Mouse (Mus musculus) spleen, postnatal 36 days (tissue): ENCODE results near the gene Hrh1.
A peak's percentile ranks its signal among the peaks of the same experiment; 100 is the strongest.

Source experiments
- DNase-seq, 2 experiments: peaks; one replicate each; pipeline ENCODE4 v3.0.0; 2022; ENCODE audit warnings: low spot score in 2 of 2, mixed read lengths in 1 of 2

Hrh1 gene

DNA sequence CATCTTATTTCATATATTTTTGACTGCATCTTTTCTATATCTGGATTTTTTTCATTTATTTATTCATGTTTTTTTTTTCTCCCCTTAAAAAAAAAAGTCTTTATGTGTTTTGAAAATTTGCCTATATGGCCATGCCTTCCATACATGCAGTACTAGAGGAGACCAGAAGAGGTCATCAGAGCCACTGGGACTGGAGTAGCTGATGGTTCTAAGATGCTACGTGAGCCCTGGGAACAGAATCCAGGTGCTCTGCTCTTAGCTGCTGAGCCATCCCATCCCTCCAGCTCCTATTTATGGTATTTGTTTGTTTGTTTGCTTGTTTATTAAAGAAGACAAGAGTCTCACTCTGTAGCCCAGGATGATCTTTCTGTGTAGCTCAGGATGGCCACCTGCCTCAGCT, 8.9 kb downstream of the Hrh1 start:
- DNase-seq, result no peak

DNA sequence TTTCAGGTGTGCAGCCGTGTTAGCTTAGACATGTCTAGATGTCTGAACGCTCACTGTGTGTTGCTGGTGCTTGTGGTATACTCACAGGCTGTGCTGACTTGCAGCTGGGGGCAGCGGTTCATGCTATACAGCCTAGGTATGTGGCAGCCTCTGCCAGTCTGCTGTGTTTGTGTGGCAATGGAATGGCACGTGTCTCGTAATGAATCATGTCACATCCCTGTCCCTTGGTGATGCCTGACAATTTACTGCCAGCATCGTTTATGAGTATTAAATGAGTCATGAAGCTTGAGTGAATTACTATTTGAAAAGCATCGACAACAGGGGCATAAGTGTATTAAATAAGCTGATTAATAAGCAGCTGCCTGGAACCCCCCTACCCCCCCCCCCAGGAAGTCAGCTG, 9.3 kb downstream of the Hrh1 start:
- DNase-seq, result no peak

DNA sequence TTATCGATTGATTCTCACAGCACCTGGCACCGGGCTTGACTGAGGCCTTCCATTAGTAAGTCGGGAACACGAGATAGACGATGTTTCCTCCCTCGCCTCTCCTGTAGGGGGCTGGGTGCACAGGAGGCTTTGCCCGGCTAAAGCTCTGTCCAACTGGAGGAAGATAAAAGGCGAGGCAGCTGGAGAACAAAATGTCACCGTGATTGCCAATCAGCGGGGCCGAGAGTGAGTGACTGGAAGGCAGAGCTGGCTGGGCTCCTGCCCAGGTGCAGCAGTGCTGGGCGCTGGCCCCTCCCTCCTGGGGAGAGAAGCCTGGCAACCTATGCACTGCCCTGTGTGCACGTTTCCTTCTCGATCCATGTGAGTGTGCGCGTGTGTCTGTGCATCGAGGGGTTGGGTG, 10.5 kb downstream of the Hrh1 start:
- DNase-seq, result no peak

DNA sequence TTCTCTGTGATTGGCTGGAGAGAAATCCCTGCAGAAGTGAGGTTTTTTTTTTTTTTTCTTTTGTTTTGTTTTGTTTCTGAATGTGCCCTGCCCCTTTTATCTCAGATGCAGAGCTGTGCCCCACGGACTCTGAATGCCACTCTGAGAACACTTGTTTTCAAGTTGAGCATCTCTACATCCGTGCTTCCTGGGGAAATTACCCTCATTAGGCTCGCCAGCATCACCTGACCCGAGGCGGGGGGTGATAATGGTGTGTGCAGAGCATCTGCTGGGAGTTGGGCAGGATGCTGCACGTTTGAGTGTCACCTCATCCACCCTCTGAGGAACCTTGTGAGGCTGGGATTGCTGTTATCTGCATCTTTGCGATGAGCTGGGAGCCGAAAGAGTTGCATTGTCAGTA, 14.2 kb downstream of the Hrh1 start:
- DNase-seq, result no peak

DNA sequence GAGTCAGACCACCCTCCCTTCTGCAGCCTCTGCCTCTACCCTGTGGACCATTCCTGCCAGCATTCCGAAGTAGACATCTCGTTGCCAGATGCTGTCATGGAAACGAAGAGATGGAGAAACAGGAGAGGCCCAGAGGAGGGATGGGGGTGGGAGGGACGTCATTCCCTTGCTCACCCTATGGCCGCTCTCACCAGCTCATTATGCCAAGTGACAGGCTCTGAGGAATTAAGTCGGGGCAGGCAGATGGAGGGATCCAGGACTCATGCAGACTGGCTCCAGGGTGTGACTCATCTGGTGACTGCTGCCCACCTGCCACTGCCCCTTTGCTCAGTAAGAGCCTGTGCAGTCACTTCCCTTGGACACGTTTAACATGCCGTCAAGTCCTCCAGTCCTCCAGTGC, 16.8 kb downstream of the Hrh1 start:
- DNase-seq, result no peak

DNA sequence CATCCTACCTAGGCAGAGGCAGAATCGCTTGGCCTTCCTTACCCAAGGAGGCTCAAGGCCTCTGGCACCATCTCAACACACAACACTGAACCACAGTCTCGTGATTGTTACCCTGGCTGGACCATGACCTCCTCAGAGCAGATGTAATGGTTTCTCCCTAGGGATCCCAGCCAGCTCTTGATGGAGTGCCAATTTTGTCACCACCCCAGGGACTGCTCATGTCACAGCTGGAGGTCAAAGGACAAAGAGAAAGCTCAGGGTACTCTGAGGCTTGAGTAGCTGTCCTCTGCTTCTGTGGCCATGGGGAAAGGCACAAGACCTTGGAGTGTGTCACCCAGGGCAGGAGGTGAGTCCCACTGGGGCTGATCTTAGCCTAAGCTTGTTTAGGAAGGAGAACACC, 20.3 kb downstream of the Hrh1 start:
- no peak for DNase-seq

DNA sequence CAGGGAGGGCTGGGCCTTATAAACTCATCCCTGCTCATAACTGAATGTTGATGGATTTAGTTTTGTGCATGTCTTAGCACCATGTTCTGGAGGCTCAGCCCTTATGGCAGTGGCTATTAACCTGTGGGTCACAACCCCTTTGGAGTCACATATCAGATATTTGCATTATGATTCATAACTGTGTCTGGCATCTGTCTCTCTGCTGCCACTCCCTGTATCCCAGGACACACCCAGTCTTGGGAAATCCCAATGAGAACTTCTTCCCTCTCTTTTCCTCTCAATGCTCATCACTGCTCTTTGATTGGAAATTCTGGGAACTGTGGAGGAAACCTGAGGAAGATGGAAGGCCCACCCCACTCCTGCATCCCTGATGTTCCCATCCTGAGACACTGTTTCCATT, 23.3 kb downstream of the Hrh1 start:
- no peak for DNase-seq

DNA sequence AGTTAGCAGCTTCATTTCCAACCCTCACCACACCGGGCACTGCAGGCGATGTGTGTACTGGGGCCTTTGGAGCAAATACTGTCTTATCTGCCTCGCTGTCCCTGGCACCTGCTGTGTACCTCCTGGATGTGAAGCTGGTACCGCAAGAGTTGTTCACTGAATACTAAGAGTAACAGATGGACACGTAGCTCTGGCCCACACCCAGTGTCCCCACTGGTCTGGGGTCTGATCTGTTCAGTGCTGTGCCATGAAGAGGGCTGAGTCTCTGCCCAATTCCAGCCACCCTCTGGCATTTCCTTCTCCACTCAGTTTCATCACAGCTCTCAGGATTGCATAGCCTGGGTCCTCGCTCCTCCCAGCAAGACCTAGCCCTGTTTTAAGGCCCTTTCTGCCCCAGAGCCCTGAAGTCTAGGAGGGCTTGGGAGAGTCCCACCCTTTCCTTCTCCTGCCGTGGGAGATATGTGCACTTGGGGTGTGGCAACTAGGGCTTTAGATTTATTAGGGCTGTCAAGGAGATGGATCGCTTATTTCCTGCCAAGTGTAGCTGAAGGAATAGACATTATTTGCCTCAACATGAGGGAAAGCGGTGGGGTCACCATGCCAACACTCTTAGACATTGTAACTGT, 25.4 kb downstream of the Hrh1 start:
- no peak for DNase-seq

DNA sequence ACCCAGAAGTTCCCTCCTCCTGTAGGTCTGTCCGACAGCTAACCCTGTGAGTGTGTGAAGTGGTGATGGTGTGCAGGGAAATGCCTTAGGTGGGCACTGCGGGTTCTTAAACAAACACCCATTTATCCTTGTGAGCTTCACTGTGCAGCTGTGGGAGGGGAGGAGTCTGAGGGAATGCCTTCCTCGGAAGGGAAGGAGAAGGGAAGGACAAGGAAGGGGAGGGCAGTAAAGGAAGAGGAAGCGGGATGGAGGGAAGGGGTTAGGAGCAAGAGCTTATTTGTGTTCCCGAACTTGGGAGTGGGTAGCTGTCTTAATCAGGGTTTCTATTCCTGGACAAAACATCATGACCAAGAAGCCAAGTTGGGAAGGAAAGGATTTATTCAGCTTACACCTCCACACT, 27.6 kb downstream of the Hrh1 start:
- DNase-seq, result no peak

DNA sequence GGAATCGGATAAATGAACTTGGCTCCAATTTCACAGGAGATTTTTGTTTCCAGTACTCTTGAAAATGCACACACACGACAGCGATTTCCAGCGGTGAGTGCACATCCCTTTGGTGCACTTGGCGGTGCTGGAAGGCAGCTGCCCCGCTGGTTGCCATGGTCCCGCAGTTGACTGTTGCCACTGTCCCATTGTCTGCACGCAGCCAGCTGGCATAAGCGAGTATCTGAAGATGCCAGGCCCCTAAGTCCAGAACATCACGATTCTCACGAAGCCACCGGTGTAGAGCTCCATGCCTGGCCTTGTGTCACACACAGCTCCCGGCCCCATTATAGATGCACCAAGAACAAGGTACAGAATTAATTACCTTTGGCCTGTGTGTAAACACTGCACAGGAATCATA, 29.9 kb downstream of the Hrh1 start:
- no peak for DNase-seq

DNA sequence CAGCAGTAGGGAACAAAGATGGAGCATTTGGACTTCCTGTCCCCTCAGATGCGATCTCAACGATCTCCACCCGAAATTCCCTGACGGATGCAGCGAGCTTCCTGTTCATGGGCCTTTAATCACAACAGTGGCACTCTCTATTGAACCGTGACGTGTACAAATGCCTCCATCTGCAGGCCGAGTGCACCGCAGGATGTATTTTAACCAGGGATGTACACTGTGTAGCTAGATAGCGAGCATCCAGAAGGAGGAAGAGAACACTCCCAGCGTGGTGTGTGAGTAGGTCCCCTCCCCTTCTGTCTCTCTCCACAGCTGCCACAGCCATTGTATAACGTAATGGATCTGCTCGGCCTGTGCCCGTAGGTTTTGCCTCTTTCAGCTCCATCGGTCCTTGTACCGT, 31.1 kb downstream of the Hrh1 start:
- DNase-seq, result no peak

DNA sequence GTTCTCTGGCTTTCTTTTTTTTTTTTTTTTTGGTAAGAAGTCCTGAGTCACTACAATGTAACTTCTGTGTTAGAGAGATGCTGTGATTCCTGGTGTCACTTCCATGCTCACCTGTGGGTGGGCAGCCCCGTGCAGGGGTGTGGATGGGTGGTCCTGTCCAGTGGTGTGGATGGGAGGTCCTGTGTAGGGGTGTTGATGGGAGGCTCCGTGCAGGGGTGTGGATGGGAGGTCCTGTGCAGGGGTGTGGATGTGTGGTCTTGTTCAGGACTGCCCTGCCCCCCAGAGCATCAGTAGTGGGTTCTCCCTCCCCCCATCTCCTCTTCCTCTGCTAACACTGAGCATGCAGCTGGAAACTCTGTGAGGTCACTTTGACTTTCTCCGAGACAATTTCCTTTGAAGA, 34.9 kb downstream of the Hrh1 start:
- no peak for DNase-seq

DNA sequence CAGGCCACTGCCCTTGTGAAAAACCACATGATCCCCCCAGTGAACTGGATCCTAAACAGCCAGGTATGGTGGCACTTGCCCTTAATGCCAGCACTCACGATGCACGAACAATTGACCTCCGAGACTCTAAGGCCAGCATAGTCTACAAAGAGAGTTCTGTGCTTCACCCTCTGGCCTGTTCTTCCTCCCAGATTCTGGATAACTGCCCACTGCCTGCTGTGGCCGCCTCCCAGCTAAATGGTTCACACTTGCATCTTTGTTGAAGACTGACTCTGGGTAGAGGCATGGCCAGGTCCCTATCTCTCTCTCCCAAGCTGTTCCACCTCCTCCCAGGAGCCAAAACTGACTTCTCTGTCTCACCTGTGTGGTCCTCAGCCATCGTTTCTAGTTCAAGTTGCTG, 36.8 kb downstream of the Hrh1 start:
- no peak for DNase-seq

DNA sequence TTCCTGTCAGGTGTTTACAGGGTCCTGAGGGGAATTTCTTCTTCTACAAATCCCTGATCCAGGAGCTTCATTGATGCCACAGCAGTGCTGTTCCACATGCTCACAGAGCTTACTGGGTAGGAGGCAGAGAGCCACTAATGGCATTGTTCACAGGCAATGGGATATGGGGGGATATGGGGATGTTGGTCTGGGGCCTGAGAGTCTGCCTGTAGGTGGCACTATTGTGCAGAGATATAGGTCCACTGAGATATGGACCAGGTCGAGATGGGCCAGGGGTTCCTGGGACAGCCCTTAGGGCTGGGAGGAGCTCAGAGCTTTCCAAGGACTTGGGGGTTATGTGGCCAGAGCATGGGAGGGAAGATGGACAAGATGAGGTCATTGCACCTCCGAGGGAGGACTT, 42.6 kb downstream of the Hrh1 start:
- DNase-seq, result no peak

DNA sequence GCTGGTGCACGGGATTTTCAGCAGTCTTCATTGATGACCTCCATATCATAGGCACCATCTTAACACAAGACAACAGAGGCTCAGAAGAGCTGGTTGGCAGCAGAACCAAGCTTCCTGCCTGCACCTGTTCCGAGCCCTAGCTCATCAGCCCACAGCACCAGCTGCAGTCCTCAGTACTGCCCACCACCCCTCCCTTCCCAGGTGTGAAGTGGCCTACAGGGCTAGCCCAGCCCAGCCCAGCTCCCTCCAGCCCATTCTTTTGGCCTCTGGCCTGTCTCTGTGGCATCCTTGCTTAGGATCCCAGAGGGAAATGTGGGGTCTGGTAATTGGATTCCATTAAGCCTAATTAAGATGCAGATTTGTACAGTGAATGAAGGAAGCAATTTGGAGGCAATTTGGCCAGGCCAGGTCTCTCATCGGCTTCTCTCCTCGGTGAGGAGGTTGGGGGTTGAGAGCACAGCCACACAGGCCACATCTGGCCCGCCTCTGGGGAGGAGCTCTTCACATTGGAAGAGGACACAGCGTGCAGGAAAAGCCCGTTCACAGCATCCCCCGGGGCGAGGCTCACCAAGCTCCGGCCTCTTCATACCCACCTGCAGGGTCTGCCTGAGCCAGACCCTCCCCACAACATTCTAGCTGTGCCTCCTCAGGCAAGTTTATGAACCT, 43.2 kb downstream of the Hrh1 start:
- no peak for DNase-seq

DNA sequence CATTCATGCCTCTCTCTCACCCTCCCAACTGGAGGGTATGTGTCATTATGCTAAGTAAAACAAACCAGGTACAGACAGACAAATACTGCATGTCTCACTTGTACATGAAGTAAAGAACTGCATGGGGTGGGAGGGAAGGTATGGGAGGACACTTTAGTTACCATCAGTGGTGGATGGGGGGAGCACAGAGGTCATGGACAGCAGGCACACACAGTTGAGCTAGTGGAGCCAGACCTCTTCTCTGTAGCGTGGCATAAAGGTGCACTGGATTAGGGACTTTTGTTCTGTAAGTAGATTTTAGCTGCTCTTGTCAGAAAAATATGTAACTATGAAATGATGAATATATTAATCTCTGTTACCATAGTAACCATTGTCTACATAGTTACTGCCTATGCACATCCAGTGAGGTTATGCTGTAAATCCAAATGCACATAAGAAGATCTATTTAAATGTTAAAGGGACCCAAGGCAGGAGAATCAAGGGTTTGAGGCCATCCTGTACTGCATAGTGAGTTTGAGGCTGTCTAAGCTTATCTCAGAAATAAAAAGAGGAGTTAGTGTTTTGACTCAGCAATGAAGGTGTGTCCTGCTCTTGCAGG, 46.6 kb downstream of the Hrh1 start:
- no peak for DNase-seq

DNA sequence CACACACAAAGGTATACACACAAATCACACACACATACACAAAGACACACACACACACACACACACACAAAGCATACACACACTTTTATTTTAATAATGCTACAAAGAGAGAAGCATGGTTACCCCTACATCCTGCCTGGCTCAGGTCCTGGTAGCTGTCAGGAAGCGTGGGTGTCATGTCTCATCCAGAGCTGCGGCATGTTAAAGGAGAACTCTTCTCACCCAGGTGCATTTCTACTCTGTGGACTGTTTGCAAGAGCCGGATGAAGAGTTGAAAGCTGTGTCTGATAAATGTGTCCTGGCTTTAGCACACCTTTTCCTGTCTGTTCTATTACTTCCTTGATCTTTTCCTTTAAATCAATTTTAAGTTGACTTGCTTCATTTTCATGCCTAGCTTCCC, 47.2 kb downstream of the Hrh1 start:
- DNase-seq, result peak in 1 of 2 experiments; percentile 3

DNA sequence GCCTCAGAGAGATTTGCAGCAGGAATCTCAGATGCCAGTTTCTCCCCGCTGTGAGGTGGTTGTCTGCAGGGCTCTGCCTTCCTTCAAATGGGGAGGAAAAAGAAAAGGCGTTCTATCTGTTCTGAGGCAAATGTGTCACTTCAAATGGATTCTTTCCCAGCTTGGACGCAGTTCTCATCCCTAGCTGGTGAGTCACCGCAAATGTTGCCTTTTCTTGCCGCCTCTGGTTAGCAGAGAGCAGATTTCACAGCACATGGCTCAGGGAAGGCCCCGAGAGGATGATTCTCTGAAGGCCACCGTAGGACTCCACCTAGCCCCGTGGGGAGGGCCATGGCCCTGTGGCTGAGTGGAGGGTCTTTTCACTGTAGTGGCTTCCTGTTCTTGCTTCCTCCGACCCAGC, 51.2 kb downstream of the Hrh1 start:
- DNase-seq, result no peak

DNA sequence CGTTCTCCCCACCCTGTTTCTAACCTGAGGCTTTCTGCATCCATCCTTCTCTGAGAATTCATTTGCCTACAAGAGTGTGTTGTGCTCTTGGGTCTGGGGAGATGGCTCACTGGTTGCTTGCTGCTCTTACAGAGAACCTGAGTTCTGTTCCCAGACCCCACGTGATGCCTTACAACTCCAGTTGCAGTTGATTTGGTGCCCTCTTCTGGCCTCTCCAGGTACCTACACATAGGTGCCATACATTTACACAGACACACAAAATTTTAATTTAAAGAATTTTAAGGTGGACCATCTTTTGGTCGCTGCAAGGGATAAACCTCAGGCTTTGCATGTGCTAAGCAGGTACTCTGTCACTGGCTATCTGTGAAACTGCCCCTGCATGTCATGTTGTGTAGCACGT, 57.5 kb downstream of the Hrh1 start:
- no peak for DNase-seq

DNA sequence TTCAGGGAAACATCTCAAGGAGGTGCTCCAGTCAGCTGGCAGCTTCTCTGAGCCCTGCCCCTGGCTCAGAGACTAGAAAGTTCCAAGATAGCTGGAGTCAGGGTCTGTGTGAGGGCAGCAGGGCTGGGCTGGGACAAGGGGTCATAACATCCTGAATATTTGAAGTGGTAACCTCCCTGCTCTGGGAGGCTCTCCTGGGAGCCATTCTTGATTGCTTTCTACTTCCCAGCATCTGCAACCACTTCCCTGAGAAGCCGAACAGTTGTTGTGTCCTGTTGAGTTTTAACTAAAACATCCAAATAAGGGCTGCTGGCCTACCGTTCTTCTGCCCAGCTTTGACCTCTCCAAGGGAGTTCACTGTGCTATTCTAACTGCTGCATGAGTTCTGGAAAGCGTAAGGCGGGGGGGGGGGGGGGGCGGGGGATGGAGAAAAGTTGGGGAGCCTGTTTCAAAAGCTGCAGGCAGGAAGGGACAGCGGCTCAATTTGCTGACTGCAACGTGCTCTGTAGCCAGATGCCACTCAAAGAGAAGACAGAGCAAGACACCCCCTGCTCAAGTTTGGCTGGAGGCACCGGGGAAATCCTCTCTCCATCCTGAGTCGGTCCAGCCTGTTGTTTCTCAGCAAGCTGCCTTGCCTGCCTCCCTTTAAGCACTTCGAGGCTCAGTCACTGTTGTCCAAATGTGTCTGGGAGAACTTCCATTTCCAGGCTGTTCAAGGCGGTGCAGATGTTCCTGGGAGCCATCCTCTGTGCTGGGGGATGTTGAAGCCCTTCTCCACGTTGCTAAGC, 58.7 kb downstream of the Hrh1 start:
- DNase-seq, result no peak

DNA sequence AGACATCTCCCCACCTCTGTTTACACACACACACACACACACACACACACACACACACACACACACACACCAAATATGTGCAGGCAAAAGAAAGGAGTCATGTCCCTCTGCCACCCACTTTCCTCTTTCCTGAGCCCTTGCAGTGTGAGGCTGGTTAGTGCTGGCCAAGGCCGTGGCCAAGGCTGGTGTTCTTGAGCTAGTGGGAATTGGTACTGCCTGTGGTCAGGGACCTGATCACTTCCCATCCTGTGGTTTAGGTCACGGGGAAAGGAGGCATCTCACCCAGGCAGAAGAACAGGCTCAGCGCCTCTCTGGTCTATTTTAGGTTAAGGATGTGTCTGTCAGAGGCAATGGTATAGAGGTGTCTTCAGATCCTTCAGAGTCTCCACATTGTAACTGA, 59.6 kb downstream of the Hrh1 start:
- no peak for DNase-seq

DNA sequence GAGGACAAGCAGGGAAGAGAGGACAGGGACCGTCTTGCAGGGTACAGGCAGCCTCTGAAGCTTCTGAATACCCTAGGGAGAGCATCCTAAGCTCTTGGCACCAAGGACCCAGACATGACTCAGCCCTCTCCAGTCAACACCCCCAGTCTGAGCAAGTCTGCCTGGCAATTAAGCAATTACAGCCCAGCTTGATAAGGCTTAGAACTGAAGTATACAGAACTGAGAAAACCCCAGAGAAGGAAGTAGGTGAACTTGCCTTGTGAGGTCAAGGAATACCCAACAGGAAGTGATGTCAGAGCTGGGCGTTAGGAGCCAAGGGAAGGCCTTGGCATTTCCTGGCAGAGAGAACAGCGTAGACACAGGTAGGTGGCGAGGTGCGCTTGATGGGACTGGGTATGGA, 60.5 kb downstream of the Hrh1 start:
- DNase-seq, result peak; percentile 3 to 12

DNA sequence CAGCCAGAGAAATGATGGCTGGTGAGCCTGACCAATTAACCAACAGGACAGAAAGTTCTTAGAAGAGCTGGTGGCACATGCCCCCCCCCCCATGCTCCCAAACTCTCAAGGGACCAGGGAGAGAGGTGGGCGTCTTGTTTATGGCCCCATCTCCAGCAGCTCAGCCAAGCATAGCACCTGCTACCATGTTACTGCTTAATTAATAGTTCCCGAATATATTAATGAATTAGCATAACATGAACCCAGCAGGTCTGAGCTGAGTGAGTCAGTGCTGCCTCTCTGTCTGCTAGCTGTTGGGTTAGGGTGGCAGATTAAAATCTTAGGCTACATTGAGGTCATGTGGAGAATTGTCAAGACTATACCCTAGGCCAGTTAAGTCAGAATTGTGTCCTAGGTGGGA, 62.2 kb downstream of the Hrh1 start:
- DNase-seq, result no peak
